Mouse (Mus musculus) embryonic fibroblast, embryonic 13.5 days (primary cell): Measurements from ENCODE around the gene Gjd2. TPM values are rescaled to one million over a fixed set of nuclear protein-coding genes. Genes with fewer than 3 reads are reported as not detected.

Experiments
- H3K27ac ChIP-seq: 2 replicates; pipeline ENCODE4 v1.5.1; 2012; ENCODE audit warnings: low read length, control low read depth, inconsistent platforms; ENCODE audit not compliant: insufficient read depth
- H3K4me1 ChIP-seq: 2 replicates; pipeline ENCODE4 v1.6.1; 2011; ENCODE audit warnings: low read length; ENCODE audit not compliant: control insufficient read depth, insufficient read depth
- H3K4me3 ChIP-seq: 2 replicates; pipeline ENCODE4 v1.5.1; 2011; ENCODE audit warnings: mild to moderate bottlenecking, control low read depth, low read length; ENCODE audit not compliant: insufficient read depth
- CTCF ChIP-seq: IDR thresholded peaks from 2 replicates; pipeline ENCODE4 v1.5.1; 2011; ENCODE audit warnings: mild to moderate bottlenecking, control low read depth, low read length, moderate library complexity, borderline replicate concordance; ENCODE audit not compliant: insufficient read depth
- POLR2A ChIP-seq: IDR thresholded peaks from 2 replicates; pipeline ENCODE4 v1.6.1; 2011; ENCODE audit warnings: low read depth, mild to moderate bottlenecking, control low read depth, low read length, moderate library complexity
- polyA plus RNA-seq: library from polyadenylated mRNA; stranded (reverse); fragments of >200 nt; gene quantifications from 2 replicates; pipeline ENCODE4 v1.2.4, GENCODE M21; 2011; ENCODE audit warnings: low read depth; ENCODE audit not compliant: missing spikeins, insufficient read length

The Gjd2 gene
- polyA plus RNA-seq, 1 experiment, result not detected

DNA sequence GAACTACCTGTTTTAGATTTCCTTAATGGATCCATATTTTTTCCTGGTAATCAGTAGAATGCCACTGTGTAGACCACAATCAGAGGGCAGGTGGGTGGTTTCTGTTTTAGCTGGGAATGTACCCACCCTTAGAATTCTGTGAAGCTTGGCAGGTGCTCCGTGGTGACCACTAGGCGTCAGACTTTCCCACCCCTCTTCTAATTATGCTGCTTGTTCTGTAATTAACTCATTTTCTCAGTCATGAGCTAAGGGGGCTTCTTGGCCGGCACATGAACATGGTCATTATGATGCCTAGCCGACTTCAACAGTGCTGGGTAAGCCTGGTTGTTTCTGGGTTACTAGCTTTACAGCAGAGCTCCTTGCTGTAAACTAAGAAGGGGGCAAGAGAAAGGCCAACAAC lies 47.0 kb downstream of the Gjd2 start:
- H3K4me1 ChIP-seq, result no peaks in the 10 kb centered on the region
- no peak for TF ChIP-seq POLR2A
- no peak for TF ChIP-seq CTCF
- H3K27ac ChIP-seq, result no peak overlapping the region
- H3K4me3 ChIP-seq, result no peak overlapping the region

Other genes starting within 250 kb of the Gjd2 start
- 0.72 and 0.82 TPM in 2 replicates for gene Scg5, start 184.5 kb downstream of the Gjd2 start, polyA plus RNA-seq
- gene Arhgap11a, start 165.0 kb downstream of the Gjd2 start, polyA plus RNA-seq, result 27.5 and 32.9 TPM in 2 replicates
- 1.2 TPM in 1 of 2 replicates, not detected in the other for gene Actc1, start 39.9 kb upstream of the Gjd2 start, polyA plus RNA-seq
- 36.7 and 41.1 TPM in 2 replicates for gene Aqr, start 173.4 kb upstream of the Gjd2 start, polyA plus RNA-seq
- 9.1 and 11.6 TPM in 2 replicates for gene Zfp770, start 187.8 kb upstream of the Gjd2 start, polyA plus RNA-seq